Mouse (Mus musculus): ENCODE results near the gene Orc1. TPM values are rescaled to one million over a fixed set of nuclear protein-coding genes. Genes with fewer than 3 reads are reported as not detected.

Orc1 gene
- under 1 TPM in 1 of 2 experiments, not detected in 1; 0.07 TPM for total RNA-seq (2021)
- long read RNA-seq, experiment 1: 0 reads
- long read RNA-seq, experiment 2: 0 reads

GRCm38 (mm10) chr4:108578840-108579742 is at the start of gene Orc1, which contains the start of gene Prpf38a:
Gene Orc1, plus strand, starts transcription at chr4:108579423.
Gene Prpf38a, minus strand, starts transcription at chr4:108579336.
- DNase-seq (ENCODE audit: low spot score): peak; percentile 97

- DNase-seq (ENCODE audit: low spot score): peak; percentile 2
Observed at GRCm38 (mm10) chr4:108539701-108540100, 39.5 kb upstream of the Orc1 start.

DNA sequence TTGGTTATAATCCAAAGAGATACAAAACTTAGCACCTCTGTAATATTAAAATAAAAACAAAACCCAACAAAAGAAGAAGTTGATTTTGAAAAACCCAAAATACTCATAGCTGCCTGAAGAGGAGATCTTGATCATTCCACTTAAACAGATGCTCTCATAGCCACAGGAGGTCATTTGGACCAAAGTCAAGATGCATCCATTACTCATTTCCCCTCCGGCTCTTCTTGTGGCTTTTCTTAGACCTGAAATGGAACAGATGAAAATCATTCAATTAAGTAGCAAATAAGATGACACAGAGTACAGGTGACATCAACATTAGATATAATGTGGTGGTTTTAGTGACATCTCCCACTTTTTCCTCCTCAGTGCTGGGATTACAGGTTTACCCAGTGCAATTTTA is 14.2 kb upstream of the Orc1 start:
- no peak for DNase-seq (ENCODE audit: low spot score)

- no peak for DNase-seq (ENCODE audit: low spot score)
Observed at GRCm38 (mm10) chr4:108572644-108573043, 6.6 kb upstream of the Orc1 start.

GRCm38 (mm10) chr4:108579743-108580411 is 654 bp downstream of the Orc1 start:
- DNase-seq (ENCODE audit: low spot score): no peak

- DNase-seq (ENCODE audit: low spot score): no peak
Observed at GRCm38 (mm10) chr4:108593376-108593775, 14.2 kb downstream of the Orc1 start.

- no peak for DNase-seq (ENCODE audit: low spot score)
Observed at GRCm38 (mm10) chr4:108595785-108596184, 16.6 kb downstream of the Orc1 start.

DNA sequence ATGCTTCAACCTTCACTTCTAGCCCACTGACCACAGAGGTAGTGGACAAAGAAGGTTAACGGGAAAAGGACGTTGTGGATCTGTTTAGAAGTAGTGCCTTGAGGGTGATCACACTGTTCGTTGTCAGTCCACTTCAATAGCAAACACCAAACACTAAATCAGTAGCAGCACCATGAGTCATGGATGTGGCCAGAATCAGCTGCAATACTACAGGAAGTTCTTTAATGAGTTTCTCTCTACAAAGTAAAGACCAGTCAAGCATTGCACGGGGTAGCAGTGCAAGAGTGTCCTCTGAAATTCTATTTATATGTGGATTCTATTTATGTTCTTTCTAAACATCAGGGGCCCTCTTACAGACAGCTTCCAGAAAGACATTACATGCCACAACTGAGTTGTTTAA is 19.1 kb downstream of the Orc1 start:
- no peak for DNase-seq (ENCODE audit: low spot score)

DNA sequence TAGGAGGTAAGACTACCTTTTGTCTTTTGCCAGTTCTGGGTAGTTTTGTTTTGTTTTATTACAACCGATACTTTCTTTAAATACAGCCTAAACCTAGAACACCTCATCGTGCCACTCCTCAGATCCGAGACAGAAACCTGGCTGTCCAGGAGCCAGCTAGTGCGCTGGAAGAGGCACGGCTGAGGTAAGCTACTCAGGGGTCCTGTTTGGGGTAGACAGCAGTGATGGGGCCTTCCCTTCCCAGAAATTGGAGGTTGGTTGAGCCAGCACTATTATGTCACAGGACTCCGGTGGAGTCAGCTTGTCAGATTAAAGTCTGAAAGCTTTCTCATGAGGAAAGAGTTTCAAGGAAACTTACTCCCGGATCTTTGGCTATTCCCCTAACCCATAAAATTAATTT is 22.6 kb downstream of the Orc1 start:
- DNase-seq (ENCODE audit: low spot score): no peak

GRCm38 (mm10) chr4:108608651-108609050 is 29.4 kb downstream of the Orc1 start:
- no peak for DNase-seq (ENCODE audit: low spot score)

DNA sequence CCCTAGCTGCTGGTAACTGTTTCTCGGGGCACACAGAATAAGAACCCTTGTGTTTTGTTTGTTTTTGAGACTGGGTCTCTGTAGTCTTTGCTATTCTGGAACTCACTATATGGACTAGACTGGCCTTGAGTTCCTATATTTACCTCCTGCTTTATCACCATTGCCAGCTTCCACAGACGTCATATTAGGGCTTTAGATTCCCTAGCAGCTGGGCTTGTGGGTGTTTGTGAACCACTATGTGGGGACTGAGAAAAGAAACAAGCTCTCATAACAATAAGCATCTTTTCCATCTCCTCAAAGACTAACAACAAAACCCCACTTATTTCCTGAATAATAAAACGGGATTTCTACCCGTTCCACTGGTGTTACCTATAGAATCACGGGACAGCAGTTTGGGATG is 31.7 kb downstream of the Orc1 start:
- no peak for DNase-seq (ENCODE audit: low spot score)

DNA sequence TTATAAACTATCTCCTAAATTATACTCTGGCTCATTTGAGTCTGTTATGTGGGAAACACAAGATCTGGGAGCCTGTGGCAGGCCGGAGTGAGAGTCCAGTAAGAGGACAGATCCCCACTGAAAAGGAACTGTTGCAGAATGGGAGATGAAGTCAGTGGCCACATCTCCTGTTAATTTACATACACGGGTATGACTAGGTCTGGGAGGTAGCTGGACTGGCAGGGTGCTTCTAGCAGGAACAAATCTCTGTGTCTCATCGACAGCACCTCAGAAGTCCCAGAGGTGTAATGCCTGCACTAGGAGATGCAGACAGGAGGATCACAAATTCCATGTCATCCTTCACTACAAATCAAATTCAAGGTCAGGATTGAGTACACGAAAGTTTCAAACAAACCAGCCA is 39.4 kb downstream of the Orc1 start:
- DNase-seq (ENCODE audit: low spot score): no peak

DNA sequence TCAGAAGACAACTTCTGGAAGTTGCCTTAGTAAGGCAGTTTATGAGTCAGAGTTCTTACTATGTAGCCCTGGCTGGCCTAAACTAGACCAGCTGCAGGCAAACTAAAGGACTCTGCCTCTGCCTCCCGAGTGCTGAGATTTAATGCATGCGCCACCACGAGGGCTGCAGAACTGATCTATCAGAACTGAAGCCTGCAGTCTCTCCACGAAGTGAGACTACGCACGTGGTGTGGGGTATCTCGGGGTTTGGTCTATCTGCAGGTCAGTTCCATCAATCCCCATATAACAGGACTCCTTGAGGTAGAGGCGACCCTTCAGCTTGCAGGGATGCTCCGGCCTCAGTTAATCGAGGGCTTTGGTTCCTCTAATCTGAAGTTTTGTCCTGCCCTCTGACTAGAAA is 39.9 kb downstream of the Orc1 start:
- no peak for DNase-seq (ENCODE audit: low spot score)

- DNase-seq (ENCODE audit: low spot score): peak; percentile 86
Observed at GRCm38 (mm10) chr4:108619587-108620341, 40.5 kb downstream of the Orc1 start, which contains the start of gene Cc2d1b. Gene Cc2d1b, plus strand, starts transcription at chr4:108619940.

GRCm38 (mm10) chr4:108620536-108620935 is 41.3 kb downstream of the Orc1 start:
- no peak for DNase-seq (ENCODE audit: low spot score)

DNA sequence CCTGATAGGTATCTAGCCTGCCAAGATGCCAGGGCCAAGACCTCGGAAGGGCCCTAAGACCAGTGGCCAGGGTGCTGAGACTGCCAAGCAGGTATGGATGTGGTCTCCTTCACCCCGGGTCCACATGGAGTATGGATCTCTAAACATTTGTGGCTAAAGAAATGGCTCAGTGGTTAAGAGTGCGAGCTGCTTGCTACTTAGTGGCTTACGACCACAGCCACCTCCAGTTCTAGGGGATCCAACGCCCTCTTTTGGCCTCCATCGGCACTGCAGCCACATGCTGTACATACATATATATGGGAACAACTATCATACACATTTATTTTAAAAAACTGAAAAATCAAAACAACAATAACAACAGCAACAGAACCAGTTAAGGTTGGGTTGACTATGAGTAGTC is 42.3 kb downstream of the Orc1 start:
- DNase-seq (ENCODE audit: low spot score): no peak

DNA sequence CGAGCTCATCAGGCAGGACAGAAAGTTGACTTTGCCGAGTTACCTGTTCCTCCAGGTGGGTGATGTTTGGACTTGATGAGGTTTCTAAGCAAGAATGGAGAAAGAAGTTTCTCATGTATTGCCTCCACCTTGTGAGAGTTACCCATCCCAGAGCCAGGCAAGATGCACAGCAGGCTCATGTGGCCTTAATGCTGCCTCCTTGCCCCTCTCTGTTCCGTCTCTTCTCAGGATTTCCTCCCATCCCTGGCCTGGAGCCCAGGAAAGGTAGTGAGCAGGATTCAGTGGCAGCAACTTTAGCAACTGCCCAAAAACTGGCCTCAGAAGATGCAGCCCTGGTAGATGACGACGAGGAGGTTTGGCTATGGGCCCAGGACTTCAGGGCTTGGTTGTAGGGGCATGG is 47.8 kb downstream of the Orc1 start:
- no peak for DNase-seq (ENCODE audit: low spot score)

DNA sequence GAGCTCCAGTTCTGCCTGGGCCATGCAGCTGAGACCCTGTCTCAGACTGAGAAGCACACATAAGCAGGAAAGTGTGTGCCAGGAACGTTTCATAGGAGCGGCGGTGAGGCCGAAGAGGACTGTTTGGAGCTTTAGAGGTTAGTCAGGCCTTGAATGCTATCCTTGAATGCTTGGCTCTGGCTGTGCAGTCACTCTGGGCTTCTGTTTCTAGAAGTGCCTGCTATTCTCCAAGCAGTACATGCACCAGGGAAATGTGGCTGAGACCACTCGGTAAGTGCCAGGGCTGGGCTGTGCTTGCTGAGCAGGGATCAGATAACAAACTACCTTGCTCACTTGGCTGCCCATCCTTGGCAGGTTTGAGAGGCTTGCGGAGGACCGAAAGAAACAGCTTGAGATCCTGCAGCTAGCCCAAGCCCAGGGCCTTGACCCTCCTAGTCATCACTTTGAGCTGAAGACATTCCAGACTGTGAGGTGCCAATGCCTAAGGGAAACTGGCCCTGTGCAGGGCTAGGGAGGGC is 50.2 kb downstream of the Orc1 start:
- DNase-seq (ENCODE audit: low spot score): peak; percentile 17

DNA sequence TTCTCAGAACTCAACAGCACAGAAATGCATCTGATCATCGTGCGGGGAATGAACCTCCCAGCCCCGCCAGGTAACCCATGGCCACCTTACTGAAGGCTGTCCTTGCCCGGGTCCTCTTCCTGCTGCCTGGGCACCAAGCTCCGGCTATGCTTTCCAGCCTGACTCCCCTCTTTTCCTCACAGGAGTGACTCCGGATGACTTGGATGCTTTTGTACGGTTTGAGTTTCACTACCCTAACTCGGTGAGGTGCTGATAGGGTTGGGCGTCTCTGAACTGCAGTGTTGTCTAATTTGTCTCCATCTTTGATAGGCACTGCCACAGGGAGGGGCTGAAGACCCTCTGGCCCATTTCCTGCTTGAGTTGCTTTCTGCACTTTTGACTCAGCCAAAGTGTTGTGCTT is 50.9 kb downstream of the Orc1 start:
- DNase-seq (ENCODE audit: low spot score): no peak

DNA sequence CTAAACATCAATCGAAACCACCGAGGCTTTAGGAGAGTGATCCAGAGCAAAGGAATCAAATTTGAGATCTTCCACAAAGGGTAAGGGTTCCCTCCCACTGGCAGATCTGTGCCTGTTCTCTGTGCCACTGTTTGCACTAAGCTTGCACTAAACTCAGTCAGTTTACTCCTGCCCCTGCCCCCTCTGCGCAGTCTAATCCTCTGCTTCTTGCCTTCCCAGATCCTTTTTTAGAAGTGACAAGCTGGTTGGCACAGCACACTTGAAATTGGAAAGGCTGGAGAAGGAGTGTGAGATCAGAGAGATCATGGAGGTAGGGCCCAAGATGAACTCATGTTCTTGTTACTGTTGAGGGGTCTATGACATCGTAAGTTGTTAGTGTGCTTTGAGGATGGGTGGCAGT is 52.4 kb downstream of the Orc1 start:
- no peak for DNase-seq (ENCODE audit: low spot score)

GRCm38 (mm10) chr4:108633703-108634102 is 54.5 kb downstream of the Orc1 start:
- DNase-seq (ENCODE audit: low spot score): no peak

- DNase-seq (ENCODE audit: low spot score): no peak
Observed at GRCm38 (mm10) chr4:108634696-108635095, 55.5 kb downstream of the Orc1 start.
